Mouse (Mus musculus): ENCODE data around the gene Ralgapa2. TPM values are rescaled to one million over a fixed set of nuclear protein-coding genes. Genes with fewer than 3 reads are reported as not detected.

Ralgapa2 gene
- polyA plus RNA-seq, 1 experiment from 2014 or later = 3.6 TPM

- ATAC-seq (replicated peaks; ENCODE audit: low FRiP score, low read depth) = no peak
- no peak overlapping the region for H3K4me2 ChIP-seq (ENCODE audit: low read length)
- H3K9me3 ChIP-seq (replicated peaks; ENCODE audit: low read length) = no peaks in the 10 kb centered on the region
- no peak for TF ChIP-seq CTCF (IDR thresholded peaks at IDR 0.05; ENCODE audit: low read depth)
- no peaks in the 10 kb centered on the region for H3K27me3 ChIP-seq (ENCODE audit: insufficient read depth, low read length)
- no peak for DNase-seq (ENCODE audit: low spot score)
- no peaks in the 10 kb centered on the region for H3K36me3 ChIP-seq (ENCODE audit: insufficient read depth, low read length)
- H3K4me1 ChIP-seq (replicated peaks; ENCODE audit: insufficient read depth, low read length) = no peaks in the 10 kb centered on the region
- H3K9ac ChIP-seq (ENCODE audit: low read depth, low read length) = no peak overlapping the region
- H3K27ac ChIP-seq = no peak overlapping the region
- H3K4me3 ChIP-seq (replicated peaks; ENCODE audit: low read depth, low read length) = no peak overlapping the region
- WGBS = 47% methylated on average over 3 of the region's 3 CpGs
Measured at GRCm38 (mm10) chr2:146257037-146257436, 255.1 kb downstream of the Ralgapa2 start.

GRCm38 (mm10) chr2:146256321-146256875 is 255.7 kb downstream of the Ralgapa2 start:
- DNase-seq (ENCODE audit: low spot score) (peak; percentile 44), ATAC-seq (replicated peaks; ENCODE audit: low FRiP score, low read depth) (no peak)
- Histone ChIP-seq H3K4me3 (replicated peaks; ENCODE audit: low read depth, low read length) (no peak overlapping the region), H3K9me3 (replicated peaks; ENCODE audit: low read length) (no peaks in the 10 kb centered on the region), H3K4me2 (ENCODE audit: low read length) (no peak overlapping the region), H3K27ac (no peak overlapping the region), H3K9ac (ENCODE audit: low read depth, low read length) (no peak overlapping the region), H3K36me3 (ENCODE audit: insufficient read depth, low read length) (no peaks in the 10 kb centered on the region), H3K4me1 (replicated peaks; ENCODE audit: insufficient read depth, low read length) (no peaks in the 10 kb centered on the region), H3K27me3 (ENCODE audit: insufficient read depth, low read length) (no peaks in the 10 kb centered on the region)
- WGBS = 75% methylated on average over 3 of the region's 3 CpGs
- peak; percentile 58 for TF ChIP-seq CTCF (IDR thresholded peaks at IDR 0.05; ENCODE audit: low read depth)

GRCm38 (mm10) chr2:146255636-146256035 is 256.5 kb downstream of the Ralgapa2 start:
- Histone ChIP-seq H3K4me1 (replicated peaks; ENCODE audit: insufficient read depth, low read length) (no peaks in the 10 kb centered on the region), H3K27ac (no peak overlapping the region), H3K4me2 (ENCODE audit: low read length) (no peak overlapping the region), H3K27me3 (ENCODE audit: insufficient read depth, low read length) (no peaks in the 10 kb centered on the region), H3K36me3 (ENCODE audit: insufficient read depth, low read length) (no peaks in the 10 kb centered on the region), H3K9ac (ENCODE audit: low read depth, low read length) (no peak overlapping the region), H3K4me3 (replicated peaks; ENCODE audit: low read depth, low read length) (no peak overlapping the region), H3K9me3 (replicated peaks; ENCODE audit: low read length) (no peaks in the 10 kb centered on the region)
- TF ChIP-seq CTCF (IDR thresholded peaks at IDR 0.05; ENCODE audit: low read depth) = no peak
- ATAC-seq (replicated peaks; ENCODE audit: low FRiP score, low read depth) (no peak), DNase-seq (ENCODE audit: low spot score) (no peak)

- WGBS = 74% methylated on average over 1 of the region's 1 CpGs
- H3K4me2 ChIP-seq (ENCODE audit: low read length) = no peak overlapping the region
- no peaks in the 10 kb centered on the region for H3K4me1 ChIP-seq (replicated peaks; ENCODE audit: insufficient read depth, low read length)
- H3K9ac ChIP-seq (ENCODE audit: low read depth, low read length) = no peak overlapping the region
- ATAC-seq (replicated peaks; ENCODE audit: low FRiP score, low read depth) (no peak), DNase-seq (ENCODE audit: low spot score) (no peak)
- no peak overlapping the region for H3K4me3 ChIP-seq (replicated peaks; ENCODE audit: low read depth, low read length)
- TF ChIP-seq CTCF (IDR thresholded peaks at IDR 0.05; ENCODE audit: low read depth) = no peak
- H3K27ac ChIP-seq = no peak overlapping the region
- no peaks in the 10 kb centered on the region for H3K9me3 ChIP-seq (replicated peaks; ENCODE audit: low read length)
- no peaks in the 10 kb centered on the region for H3K36me3 ChIP-seq (ENCODE audit: insufficient read depth, low read length)
- no peaks in the 10 kb centered on the region for H3K27me3 ChIP-seq (ENCODE audit: insufficient read depth, low read length)
Measured at GRCm38 (mm10) chr2:146254387-146254786, 257.8 kb downstream of the Ralgapa2 start.

GRCm38 (mm10) chr2:146250236-146250904 is 261.8 kb downstream of the Ralgapa2 start:
- no peak overlapping the region for H3K4me2 ChIP-seq (ENCODE audit: low read length)
- no peaks in the 10 kb centered on the region for H3K9me3 ChIP-seq (replicated peaks; ENCODE audit: low read length)
- ATAC-seq (replicated peaks; ENCODE audit: low FRiP score, low read depth) (no peak), DNase-seq (ENCODE audit: low spot score) (no peak)
- H3K9ac ChIP-seq (ENCODE audit: low read depth, low read length) = no peak overlapping the region
- no peak for TF ChIP-seq CTCF (IDR thresholded peaks at IDR 0.05; ENCODE audit: low read depth)
- H3K27me3 ChIP-seq (ENCODE audit: insufficient read depth, low read length) = no peaks in the 10 kb centered on the region
- no peaks in the 10 kb centered on the region for H3K36me3 ChIP-seq (ENCODE audit: insufficient read depth, low read length)
- H3K4me1 ChIP-seq (replicated peaks; ENCODE audit: insufficient read depth, low read length) = no peaks in the 10 kb centered on the region; the same call in 1 of the 2 replicates
- H3K27ac ChIP-seq = no peak overlapping the region
- no peak overlapping the region for H3K4me3 ChIP-seq (replicated peaks; ENCODE audit: low read depth, low read length)
- 62% methylated on average over 6 of the region's 6 CpGs for WGBS

GRCm38 (mm10) chr2:146249033-146249432 is 263.1 kb downstream of the Ralgapa2 start:
- Histone ChIP-seq H3K36me3 (ENCODE audit: insufficient read depth, low read length) (no peaks in the 10 kb centered on the region), H3K27me3 (ENCODE audit: insufficient read depth, low read length) (no peaks in the 10 kb centered on the region), H3K4me2 (ENCODE audit: low read length) (no peak overlapping the region), H3K27ac (no peak overlapping the region), H3K4me1 (replicated peaks; ENCODE audit: insufficient read depth, low read length) (no peaks in the 10 kb centered on the region; the same call in 1 of the 2 replicates), H3K9ac (ENCODE audit: low read depth, low read length) (no peak overlapping the region), H3K4me3 (replicated peaks; ENCODE audit: low read depth, low read length) (no peak overlapping the region), H3K9me3 (replicated peaks; ENCODE audit: low read length) (no peaks in the 10 kb centered on the region)
- DNase-seq (ENCODE audit: low spot score) (no peak), ATAC-seq (replicated peaks; ENCODE audit: low FRiP score, low read depth) (no peak)
- TF ChIP-seq CTCF (IDR thresholded peaks at IDR 0.05; ENCODE audit: low read depth) = no peak
- 86% methylated on average over 7 of the region's 7 CpGs for WGBS

Measured in kidney, postnatal 0 days (tissue).